Mouse (Mus musculus): Measurements from ENCODE around the gene Clmn. TPM values are rescaled to one million over a fixed set of nuclear protein-coding genes. Genes with fewer than 3 reads are reported as not detected.

Gene Clmn
- polyA plus RNA-seq, 1 experiment from 2014 or later: 2.0 TPM

DNA sequence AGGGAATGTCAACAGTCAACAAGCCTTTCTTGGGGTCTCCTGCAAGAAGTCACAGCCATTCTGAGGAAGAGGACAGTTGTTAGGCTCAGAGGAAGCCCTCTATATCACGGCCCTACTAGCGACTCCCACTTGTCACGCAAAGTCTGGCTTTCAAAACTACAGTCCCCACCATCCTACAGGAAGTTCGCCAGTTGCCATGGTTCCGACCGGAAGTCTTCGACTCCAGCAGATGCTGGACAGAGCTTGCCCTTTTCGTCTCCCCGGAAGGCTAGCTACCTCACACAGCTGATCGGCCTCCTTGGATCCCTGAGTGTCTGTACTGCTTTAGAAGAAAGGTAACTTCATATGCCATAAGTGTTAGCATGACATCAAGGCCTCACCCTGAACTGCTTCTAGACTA, 7.3 kb downstream of the Clmn start:
- ATAC-seq (no peak), DNase-seq (ENCODE audit: low spot score) (no peak)
- Histone ChIP-seq H3K27me3 (replicated peaks; ENCODE audit: insufficient read depth, low read length) (no peaks in the 10 kb centered on the region), H3K4me1 (ENCODE audit: insufficient read depth, low read depth, low read length) (no peaks in the 10 kb centered on the region; the same call in 1 of the 2 replicates), H3K4me3 (ENCODE audit: low read depth, low read length) (no peak overlapping the region), H3K27ac (ENCODE audit: low read length) (no peak overlapping the region), H3K36me3 (ENCODE audit: insufficient read depth, low read length) (no peaks in the 10 kb centered on the region), H3K9ac (replicated peaks; ENCODE audit: low read depth) (no peak overlapping the region), H3K9me3 (ENCODE audit: low read length) (no peaks in the 10 kb centered on the region), H3K4me2 (replicated peaks; ENCODE audit: low read depth, low read length) (no peak overlapping the region)
- WGBS: 68% methylated on average over 10 of the region's 10 CpGs
- TF ChIP-seq CTCF (IDR thresholded peaks at IDR 0.05) (no peak), EP300 (IDR thresholded peaks at IDR 0.05) (no peak)

DNA sequence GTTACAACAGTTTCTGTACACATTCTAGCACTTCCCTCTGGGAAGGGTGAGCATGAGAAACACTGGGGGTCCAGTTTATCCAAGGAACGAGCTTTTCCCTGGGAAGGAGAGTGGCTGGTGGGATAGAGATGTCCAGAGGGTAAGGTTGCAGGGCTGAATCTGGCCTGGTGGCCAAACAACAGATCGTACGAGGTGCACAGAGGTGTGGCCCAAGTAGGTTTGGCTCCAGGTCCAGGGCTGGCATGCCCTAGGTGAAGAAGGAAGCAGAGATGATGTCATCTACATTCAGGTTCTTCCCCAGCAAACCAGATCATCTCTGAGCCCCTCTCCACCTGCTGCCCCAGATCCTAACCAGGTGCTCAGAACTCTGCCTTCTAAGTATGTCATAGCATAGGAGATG, 8.3 kb downstream of the Clmn start:
- H3K36me3 ChIP-seq (ENCODE audit: insufficient read depth, low read length): no peaks in the 10 kb centered on the region
- no peak overlapping the region for H3K9ac ChIP-seq (replicated peaks; ENCODE audit: low read depth)
- no peak for DNase-seq (ENCODE audit: low spot score)
- no peak overlapping the region for H3K27ac ChIP-seq (ENCODE audit: low read length)
- no peak for TF ChIP-seq CTCF (IDR thresholded peaks at IDR 0.05)
- no peak for TF ChIP-seq EP300 (IDR thresholded peaks at IDR 0.05)
- no peaks in the 10 kb centered on the region for H3K9me3 ChIP-seq (ENCODE audit: low read length)
- ATAC-seq: no peak
- no peaks in the 10 kb centered on the region; the same call in 1 of the 2 replicates for H3K4me1 ChIP-seq (ENCODE audit: insufficient read depth, low read depth, low read length)
- H3K27me3 ChIP-seq (replicated peaks; ENCODE audit: insufficient read depth, low read length): no peaks in the 10 kb centered on the region
- 54% methylated on average over 3 of the region's 3 CpGs for WGBS
- H3K4me3 ChIP-seq (ENCODE audit: low read depth, low read length): no peak overlapping the region
- H3K4me2 ChIP-seq (replicated peaks; ENCODE audit: low read depth, low read length): no peak overlapping the region

GRCm38 (mm10) chr12:104855548-104855947, 9.3 kb downstream of the Clmn start:
- H3K9me3 ChIP-seq (ENCODE audit: low read length): no peaks in the 10 kb centered on the region
- H3K36me3 ChIP-seq (ENCODE audit: insufficient read depth, low read length): no peaks in the 10 kb centered on the region
- H3K4me1 ChIP-seq (ENCODE audit: insufficient read depth, low read depth, low read length): no peaks in the 10 kb centered on the region; the same call in 1 of the 2 replicates
- TF ChIP-seq CTCF (IDR thresholded peaks at IDR 0.05) (no peak), EP300 (IDR thresholded peaks at IDR 0.05) (no peak)
- H3K9ac ChIP-seq (replicated peaks; ENCODE audit: low read depth): no peak overlapping the region
- ATAC-seq (no peak), DNase-seq (ENCODE audit: low spot score) (no peak)
- no peak overlapping the region for H3K4me2 ChIP-seq (replicated peaks; ENCODE audit: low read depth, low read length)
- no peak overlapping the region for H3K4me3 ChIP-seq (ENCODE audit: low read depth, low read length)
- 64% methylated on average over 7 of the region's 7 CpGs for whole genome bisulfite sequencing
- no peaks in the 10 kb centered on the region for H3K27me3 ChIP-seq (replicated peaks; ENCODE audit: insufficient read depth, low read length)
- no peak overlapping the region for H3K27ac ChIP-seq (ENCODE audit: low read length)

GRCm38 (mm10) chr12:104854826-104855225, 10.1 kb downstream of the Clmn start:
- no peaks in the 10 kb centered on the region for H3K27me3 ChIP-seq (replicated peaks; ENCODE audit: insufficient read depth, low read length)
- no peaks in the 10 kb centered on the region for H3K9me3 ChIP-seq (ENCODE audit: low read length)
- H3K27ac ChIP-seq (ENCODE audit: low read length): no peak overlapping the region
- H3K4me1 ChIP-seq (ENCODE audit: insufficient read depth, low read depth, low read length): no peaks in the 10 kb centered on the region; the same call in 1 of the 2 replicates
- H3K36me3 ChIP-seq (ENCODE audit: insufficient read depth, low read length): no peaks in the 10 kb centered on the region
- TF ChIP-seq CTCF (IDR thresholded peaks at IDR 0.05) (no peak), EP300 (IDR thresholded peaks at IDR 0.05) (no peak)
- no peak overlapping the region for H3K4me2 ChIP-seq (replicated peaks; ENCODE audit: low read depth, low read length)
- ATAC-seq: no peak
- no peak overlapping the region for H3K9ac ChIP-seq (replicated peaks; ENCODE audit: low read depth)
- H3K4me3 ChIP-seq (ENCODE audit: low read depth, low read length): no peak overlapping the region
- 92% methylated on average over 2 of the region's 2 CpGs for WGBS
- DNase-seq (ENCODE audit: low spot score): no peak

DNA sequence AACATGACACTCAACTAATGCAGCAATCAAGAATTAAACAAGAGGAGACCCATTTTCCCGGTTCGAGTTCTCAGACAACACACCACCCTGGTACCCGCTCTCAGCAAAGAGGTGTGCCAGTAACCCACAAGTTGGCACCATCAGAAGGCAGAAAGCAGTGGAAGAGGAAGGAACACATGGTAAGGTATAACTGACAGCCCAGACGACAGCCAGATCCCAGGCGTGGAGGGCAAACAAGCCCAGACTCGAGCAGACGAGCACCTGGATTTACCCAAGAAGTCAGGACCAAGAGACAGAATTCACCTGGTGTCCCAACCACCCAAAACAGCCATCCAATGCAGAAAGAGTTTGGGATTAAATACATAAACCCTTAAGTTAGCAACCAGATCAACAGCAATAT, 11.5 kb downstream of the Clmn start:
- TF ChIP-seq CTCF (IDR thresholded peaks at IDR 0.05) (no peak), EP300 (IDR thresholded peaks at IDR 0.05) (no peak)

DNA sequence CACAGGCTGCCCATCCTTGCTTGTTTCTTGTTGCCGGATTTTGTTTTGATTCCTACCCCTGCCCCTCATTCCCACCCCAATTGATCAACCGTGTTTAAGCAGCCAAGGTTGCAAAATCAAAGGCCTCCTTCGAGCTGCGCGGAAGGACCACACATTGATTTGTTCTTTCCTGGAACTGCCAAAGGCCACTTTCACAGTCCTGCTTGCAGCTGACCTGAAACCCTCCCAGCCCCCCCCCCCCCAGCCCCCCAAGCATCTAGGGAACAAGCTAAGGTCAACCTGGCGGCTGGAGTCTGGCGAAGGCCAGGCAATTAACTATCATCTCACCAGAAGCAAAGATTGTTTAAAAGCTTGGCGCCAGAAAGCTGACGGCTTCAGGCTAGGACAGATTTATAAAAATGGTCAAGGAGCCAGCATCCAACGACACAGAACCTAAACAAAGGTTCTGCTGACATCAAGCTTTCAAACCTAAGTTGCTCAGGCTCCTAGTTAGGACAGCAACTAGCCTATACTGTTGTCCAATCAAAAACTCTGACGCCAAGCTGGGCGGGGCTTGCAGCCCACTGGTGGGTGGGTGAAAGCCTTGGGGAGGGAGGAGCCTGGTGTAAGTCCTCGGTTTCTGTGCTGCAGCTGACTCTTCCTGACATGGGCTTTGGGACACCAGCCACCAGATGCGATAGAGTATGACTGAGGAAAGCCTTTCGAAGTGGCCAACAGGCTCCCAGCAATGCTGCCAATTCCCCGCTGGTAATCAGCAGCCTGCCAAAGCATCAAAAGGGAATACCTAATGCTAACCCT, 13.0 kb downstream of the Clmn start:
- no peak overlapping the region for H3K9ac ChIP-seq (replicated peaks; ENCODE audit: low read depth)
- H3K27me3 ChIP-seq (replicated peaks; ENCODE audit: insufficient read depth, low read length): no peaks in the 10 kb centered on the region
- TF ChIP-seq EP300 (IDR thresholded peaks at IDR 0.05): no peak
- TF ChIP-seq CTCF (IDR thresholded peaks at IDR 0.05): no peak
- no peak overlapping the region for H3K27ac ChIP-seq (ENCODE audit: low read length)
- no peaks in the 10 kb centered on the region for H3K36me3 ChIP-seq (ENCODE audit: insufficient read depth, low read length)
- no peaks in the 10 kb centered on the region for H3K4me1 ChIP-seq (ENCODE audit: insufficient read depth, low read depth, low read length)
- WGBS: 22% methylated on average over 16 of the region's 16 CpGs
- no peak overlapping the region for H3K4me3 ChIP-seq (ENCODE audit: low read depth, low read length)
- peak overlapping the region; percentile 2; the same call in 1 of the 2 replicates for H3K4me2 ChIP-seq (replicated peaks; ENCODE audit: low read depth, low read length)
- no peaks in the 10 kb centered on the region for H3K9me3 ChIP-seq (ENCODE audit: low read length)
- ATAC-seq (peak; percentile 90), DNase-seq (ENCODE audit: low spot score) (peak; percentile 84)

More for the DNA sequence above, 11.5 kb downstream of the Clmn start:
- Histone ChIP-seq H3K36me3 (ENCODE audit: insufficient read depth, low read length) (no peaks in the 10 kb centered on the region), H3K4me2 (replicated peaks; ENCODE audit: low read depth, low read length) (no peak overlapping the region), H3K4me1 (ENCODE audit: insufficient read depth, low read depth, low read length) (no peaks in the 10 kb centered on the region), H3K4me3 (ENCODE audit: low read depth, low read length) (no peak overlapping the region), H3K9me3 (ENCODE audit: low read length) (no peaks in the 10 kb centered on the region), H3K27me3 (replicated peaks; ENCODE audit: insufficient read depth, low read length) (no peaks in the 10 kb centered on the region), H3K27ac (ENCODE audit: low read length) (no peak overlapping the region), H3K9ac (replicated peaks; ENCODE audit: low read depth) (no peak overlapping the region)
- ATAC-seq (no peak), DNase-seq (ENCODE audit: low spot score) (no peak)
- 77% methylated on average over 7 of the region's 7 CpGs for WGBS
